Mouse (Mus musculus): ENCODE measurements around the gene Serpina3b.

DNA sequence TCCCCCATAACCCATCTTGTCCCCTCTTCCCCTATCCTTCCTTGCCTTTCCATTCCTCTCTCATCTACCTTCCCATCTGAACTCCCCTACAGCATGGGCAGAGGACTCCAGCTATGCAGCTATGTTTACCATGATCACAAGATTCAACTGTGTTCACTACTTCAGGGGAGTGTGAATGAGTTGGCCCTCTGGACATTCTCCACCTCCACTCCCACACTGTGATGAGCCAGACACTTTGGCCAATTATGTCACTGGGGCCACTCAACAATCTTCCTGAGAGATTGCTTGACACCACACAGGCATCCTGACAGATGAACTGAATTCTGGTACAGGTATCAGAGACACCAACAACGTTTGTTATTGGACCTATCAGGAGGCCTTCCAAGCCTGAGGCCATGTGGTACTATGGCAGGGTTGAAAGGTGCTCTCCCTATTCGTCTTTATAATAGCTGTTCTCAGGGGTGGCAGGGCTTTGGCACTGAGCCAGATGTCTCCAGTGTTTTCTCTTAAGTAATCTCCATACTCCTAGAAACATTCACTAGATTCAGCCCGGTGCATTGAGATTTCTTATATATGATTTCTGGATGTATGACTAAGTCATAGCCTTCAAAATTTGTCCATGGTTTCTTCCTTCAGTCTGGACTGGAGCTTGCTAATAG is 12.7 kb upstream of the Serpina3b start:
- no peak for TF ChIP-seq CEBPB (IDR thresholded peaks at IDR 0.05; ENCODE audit: low read depth)
- no peak for TF ChIP-seq CTCF (IDR thresholded peaks at IDR 0.05; ENCODE audit: control insufficient read depth, insufficient read depth, insufficient read length)
- no peak for TF ChIP-seq FOSL1 (IDR thresholded peaks at IDR 0.05; ENCODE audit: insufficient read depth, low read length, poor library complexity, severe bottlenecking)
- TF ChIP-seq USF1 (IDR thresholded peaks at IDR 0.05; ENCODE audit: low read depth) = no peak
- TF ChIP-seq MYOD1 (IDR thresholded peaks at IDR 0.05; ENCODE audit: control insufficient read depth, insufficient read length, low read depth) = no peak
- no peak for TF ChIP-seq MYOG (IDR thresholded peaks at IDR 0.05; ENCODE audit: control insufficient read depth, extremely low read depth, insufficient read length)
